Mouse (Mus musculus) left cerebral cortex, postnatal 25 days (tissue): ENCODE results near the gene Tatdn3. TPM values are rescaled to one million over a fixed set of nuclear protein-coding genes. Genes with fewer than 3 reads are reported as not detected.

Source experiments
- DNase-seq, 2 experiments: peaks; one replicate each; pipeline ENCODE4 v3.0.0; 2022; ENCODE audit warnings: low spot score in 2 of 2, mixed read lengths in 1 of 2
- intact Hi-C: fragments of 180-260 bp; cut with DNase I; formaldehyde crosslinking; loops from one replicate; pipeline ENCODE4 v1.15.1; 2025
- total RNA-seq, 2 experiments: library from RNA; stranded (reverse); gene quantifications; 2 replicates each; pipeline ENCODE4 v1.2.3; 2021

Tatdn3 gene
- total RNA-seq: 10 to 100 TPM; 26.6 to 27.1 TPM

- intact Hi-C loops: loop anchor here (1.0 to 5.0 kb wide), 2 partner anchors 37 to 121 kb away; partner anchors contain the start of gene Flvcr1
- DNase-seq: peak; percentile 89 to 92
Observed at GRCm38 (mm10) chr1:191062781-191063485, at the start of gene Tatdn3, which contains the start of gene Nsl1. Gene Tatdn3, minus strand, starts transcription at chr1:191062932. Gene Nsl1, plus strand, starts transcription at chr1:191063012.

GRCm38 (mm10) chr1:191111146-191111545, 48.4 kb upstream of the Tatdn3 start:
- peak in 1 of 2 experiments; percentile 26 for DNase-seq
- intact Hi-C loops: no loop called here

DNA sequence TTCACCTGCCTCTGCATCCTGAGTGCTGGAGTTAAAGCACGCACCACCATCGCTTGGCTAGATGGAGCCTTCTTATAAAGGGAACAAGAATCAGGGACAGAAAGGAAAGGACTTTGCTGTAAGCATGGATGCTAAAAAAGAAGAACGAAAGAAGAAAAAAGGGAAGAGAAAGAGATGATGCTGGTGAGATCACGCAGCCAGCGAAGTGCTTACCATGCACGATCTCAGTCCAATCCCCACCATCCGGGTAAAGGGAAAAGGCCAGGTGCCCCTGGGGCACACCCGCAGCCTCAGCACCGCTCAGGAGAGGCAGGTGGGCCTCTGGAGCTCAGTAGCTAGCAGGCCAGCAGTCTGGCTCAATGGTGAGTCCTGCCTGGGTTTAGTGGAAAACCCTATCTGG, 47.2 kb upstream of the Tatdn3 start:
- DNase-seq: no peak
- intact Hi-C loops: no loop called here

GRCm38 (mm10) chr1:191107306-191107705, 44.6 kb upstream of the Tatdn3 start:
- DNase-seq: no peak
- intact Hi-C loops: no loop called here

DNA sequence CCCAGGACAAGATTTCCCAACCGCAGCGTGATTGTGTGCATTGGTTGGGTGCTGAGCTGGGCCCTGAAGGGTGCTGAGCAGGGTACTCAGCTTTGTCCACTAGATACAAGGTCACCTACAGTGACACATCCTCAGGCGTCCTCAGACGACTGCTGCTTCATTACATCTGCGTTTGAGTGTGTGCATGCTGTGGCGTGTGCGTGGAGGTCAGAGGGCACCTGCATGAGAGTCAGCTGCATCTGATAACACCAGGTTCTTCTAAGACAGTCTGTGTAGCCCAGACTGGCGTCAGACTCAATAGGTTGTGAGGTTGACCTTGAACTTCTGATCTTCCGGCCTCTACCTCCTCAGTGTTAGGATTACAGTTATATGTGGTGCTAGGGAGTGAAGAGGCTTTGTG, 42.5 kb upstream of the Tatdn3 start:
- intact Hi-C loops: no loop called here
- no peak for DNase-seq

DNA sequence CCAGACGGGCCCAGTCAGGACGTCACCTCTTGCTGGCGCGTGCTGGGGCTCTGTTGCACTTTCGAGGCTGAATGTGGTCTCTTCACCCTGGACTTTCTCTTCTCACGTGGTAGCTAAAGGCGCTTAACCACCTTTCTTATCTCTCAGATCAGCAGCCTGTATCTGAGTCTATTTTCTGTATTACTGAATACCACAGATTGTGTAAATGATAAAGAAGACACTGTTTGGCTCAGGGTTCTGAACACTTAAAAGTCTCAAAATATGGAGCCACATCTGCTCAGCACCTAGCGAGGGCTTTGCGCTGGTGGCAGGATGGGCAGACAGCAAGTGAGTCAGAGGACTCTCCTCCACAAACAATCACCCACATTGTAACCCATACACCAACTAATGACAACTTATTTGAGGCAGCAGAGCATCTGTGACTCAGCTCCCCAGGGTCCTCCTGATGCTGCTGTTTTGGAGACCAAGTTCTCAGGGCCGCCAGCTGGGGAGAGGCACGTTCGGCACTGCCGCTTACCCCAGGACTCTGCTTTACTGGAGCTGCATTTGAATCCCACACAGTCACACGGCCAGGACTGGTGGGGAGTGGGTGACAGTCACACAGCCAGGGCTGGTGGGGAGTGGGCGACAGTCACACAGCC, 40.1 kb upstream of the Tatdn3 start:
- intact Hi-C loops: no loop called here
- DNase-seq: peak in 1 of 2 experiments; percentile 16

DNA sequence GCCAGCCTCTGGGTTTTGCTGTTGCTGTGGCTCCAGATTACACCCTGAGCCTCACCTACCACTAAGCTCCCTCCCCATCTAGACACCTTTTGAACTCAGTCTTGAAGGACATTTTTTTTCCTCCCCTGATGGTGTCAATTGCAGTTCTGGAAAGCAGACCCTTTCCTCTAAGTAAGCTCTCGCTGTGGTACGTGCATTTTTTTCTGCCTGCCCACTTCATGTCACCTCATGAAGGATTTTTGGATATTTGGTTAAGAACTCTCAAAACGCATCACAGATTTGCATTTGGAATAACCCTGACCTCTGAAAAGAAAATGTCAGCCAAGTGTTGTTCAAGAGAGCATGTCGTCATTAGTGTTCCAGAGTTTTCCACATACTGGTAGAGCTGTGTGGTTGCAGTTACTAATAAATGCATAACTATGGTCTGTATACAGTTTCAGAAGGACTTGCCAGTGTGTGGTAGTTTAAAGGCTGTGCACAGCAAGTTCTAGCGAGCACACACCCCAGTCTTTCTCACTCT, 37.1 kb upstream of the Tatdn3 start:
- intact Hi-C loops: loop anchor here (5.0 to 10.0 kb wide), 2 partner anchors 82 to 175 kb away; no protein-coding TSS in a partner anchor

GRCm38 (mm10) chr1:191099114-191099513, 36.4 kb upstream of the Tatdn3 start:
- intact Hi-C loops: loop anchor here (5.0 to 10.0 kb wide), 2 partner anchors 83 to 176 kb away; no protein-coding TSS in a partner anchor
- no peak for DNase-seq

More for the DNA sequence above, 37.1 kb upstream of the Tatdn3 start:
- no peak for DNase-seq

- no peak for DNase-seq
- intact Hi-C loops: loop anchor here (5.0 to 10.0 kb wide), 2 partner anchors 84 to 177 kb away; no protein-coding TSS in a partner anchor
Observed at GRCm38 (mm10) chr1:191097802-191098747, 35.3 kb upstream of the Tatdn3 start, which contains the start of gene Batf3. Gene Batf3, plus strand, starts transcription at chr1:191097847.

DNA sequence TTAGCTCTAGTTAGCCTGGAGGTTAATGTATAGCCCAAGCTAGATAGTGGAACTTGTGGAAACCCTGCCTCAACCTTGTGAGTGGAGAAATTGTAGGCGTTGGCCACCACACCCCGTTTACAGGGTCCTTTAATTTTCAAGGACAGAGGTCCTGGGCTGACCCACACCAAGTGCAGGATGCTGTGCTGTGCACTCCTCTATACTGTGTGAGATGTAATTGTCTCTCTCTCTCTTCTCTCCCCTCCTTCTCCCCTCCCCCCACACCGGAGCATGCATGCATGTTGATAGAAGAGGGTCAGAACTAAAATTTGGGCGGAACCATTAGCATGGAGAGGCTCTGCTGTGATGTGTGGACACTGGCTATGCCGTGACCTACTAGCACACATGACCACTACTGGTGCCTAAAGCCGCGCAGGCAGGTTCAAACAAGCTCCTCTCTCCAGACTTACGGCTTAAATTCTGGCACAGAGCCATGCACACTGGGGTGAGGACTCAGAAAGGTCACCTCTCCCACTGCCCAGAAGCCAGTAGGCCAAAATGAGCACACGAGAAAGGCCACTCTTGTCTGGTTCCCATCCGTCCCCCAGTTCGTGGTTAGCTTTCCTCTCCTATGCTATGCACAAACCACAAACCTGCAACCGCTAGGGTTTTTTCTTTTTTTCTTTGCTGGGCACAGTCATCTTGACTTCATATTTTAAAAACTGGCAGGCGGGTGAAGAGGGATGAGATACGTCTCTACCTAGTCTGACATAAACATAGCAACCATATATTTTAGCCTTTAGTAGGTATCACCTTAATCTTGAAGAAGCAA, 34.3 kb upstream of the Tatdn3 start:
- DNase-seq: no peak
- intact Hi-C loops: loop anchor here (5.0 to 10.0 kb wide), 2 partner anchors 85 to 178 kb away; no protein-coding TSS in a partner anchor

GRCm38 (mm10) chr1:191095019-191095418, 32.3 kb upstream of the Tatdn3 start:
- intact Hi-C loops: loop anchor here (2.0 to 10.0 kb wide), 3 partner anchors 32 to 180 kb away; no protein-coding TSS in a partner anchor
- DNase-seq: peak in 1 of 2 experiments; percentile 43

DNA sequence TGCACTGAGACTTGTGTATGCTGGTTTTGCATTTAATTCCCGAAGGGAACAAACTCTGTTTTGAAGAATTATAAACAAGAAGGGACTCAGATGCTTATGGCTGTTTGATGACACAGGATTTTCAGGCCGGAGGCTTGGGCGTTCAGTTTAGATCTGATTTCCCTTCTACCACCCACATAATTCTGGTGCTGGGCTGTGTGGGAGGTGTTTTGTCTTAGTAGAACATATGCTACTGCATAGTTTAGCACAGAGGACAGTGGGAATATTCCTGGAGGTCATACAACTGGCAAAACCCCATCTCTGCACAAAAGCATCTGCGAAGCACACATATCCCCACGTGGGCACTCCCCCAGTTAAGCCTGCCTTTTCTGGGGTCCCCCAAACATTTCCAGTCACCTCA, 30.8 kb upstream of the Tatdn3 start:
- intact Hi-C loops: loop anchor here (10.0 kb wide), 1 partner anchor 181 kb away; no protein-coding TSS in a partner anchor
- DNase-seq: peak; percentile 41 to 91

GRCm38 (mm10) chr1:191092050-191092449, 29.3 kb upstream of the Tatdn3 start:
- intact Hi-C loops: loop anchor here (10.0 kb wide), 1 partner anchor 183 kb away; no protein-coding TSS in a partner anchor
- no peak for DNase-seq

DNA sequence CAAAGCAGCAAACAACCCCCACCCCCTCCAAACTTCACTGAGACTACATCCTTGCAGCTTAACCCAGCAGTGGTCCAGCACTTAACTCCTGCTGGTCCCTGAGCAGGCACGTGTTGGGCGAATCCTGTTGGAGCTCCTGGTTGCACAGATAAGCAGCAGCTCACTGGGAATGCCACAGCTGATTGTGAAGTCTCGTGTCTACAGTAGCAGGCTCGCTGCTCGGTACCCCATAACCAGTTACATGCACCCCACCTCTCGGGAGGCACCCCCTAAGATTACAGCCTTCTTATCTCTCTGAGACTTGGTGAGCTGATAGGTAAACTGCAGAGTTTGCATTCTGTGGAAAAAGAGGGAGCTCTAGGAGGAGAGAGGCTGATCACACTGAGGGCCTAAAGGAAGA, 26.6 kb upstream of the Tatdn3 start:
- no peak for DNase-seq

DNA sequence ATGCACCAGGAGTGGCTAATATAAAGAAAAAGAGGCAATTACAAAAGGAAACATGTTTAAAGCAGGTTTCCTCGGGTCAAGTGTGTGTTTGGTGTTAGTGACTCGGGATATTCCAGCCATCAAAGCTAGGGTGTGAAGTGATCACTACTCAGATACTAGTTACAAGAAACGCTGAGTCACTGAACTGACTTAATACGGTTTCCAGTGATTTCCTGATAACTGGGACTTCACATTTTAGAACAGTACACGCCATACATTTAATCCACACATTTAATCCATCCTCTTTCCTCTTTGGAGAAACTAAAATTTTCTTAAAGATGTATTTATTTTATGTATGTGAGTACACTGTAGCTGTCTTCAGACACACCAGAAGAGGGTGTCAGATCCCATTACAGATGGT, 25.2 kb upstream of the Tatdn3 start:
- no peak for DNase-seq
- intact Hi-C loops: no loop called here

More for the DNA sequence above, 26.6 kb upstream of the Tatdn3 start:
- intact Hi-C loops: no loop called here

GRCm38 (mm10) chr1:191086960-191087359, 24.2 kb upstream of the Tatdn3 start:
- intact Hi-C loops: no loop called here
- no peak for DNase-seq

- DNase-seq: no peak
- intact Hi-C loops: no loop called here
Observed at GRCm38 (mm10) chr1:191086304-191086878, 23.7 kb upstream of the Tatdn3 start.

DNA sequence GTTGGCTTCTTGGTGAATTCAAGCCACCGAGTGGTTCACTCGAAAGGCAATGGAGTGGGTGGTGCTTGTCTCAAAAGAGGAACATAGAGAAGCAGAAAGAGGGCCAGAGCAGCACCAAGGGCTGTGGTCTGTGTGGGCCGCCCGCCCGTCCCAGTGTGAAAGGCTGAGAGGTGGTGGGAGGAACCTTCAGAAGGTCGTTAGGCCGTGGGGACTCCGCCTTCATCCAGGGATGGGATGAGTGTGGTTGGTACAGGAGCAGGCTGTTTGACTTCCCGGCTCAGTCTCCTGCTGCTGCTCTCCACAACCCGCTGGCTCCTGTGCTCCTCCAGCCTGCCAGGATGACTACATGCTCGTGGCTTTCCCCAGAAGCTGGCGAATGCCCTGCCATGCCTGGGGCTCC, 22.9 kb upstream of the Tatdn3 start:
- intact Hi-C loops: no loop called here
- no peak for DNase-seq
